Mouse (Mus musculus): ENCODE results near the gene Pygo2. TPM values are rescaled to one million over a fixed set of nuclear protein-coding genes. Genes with fewer than 3 reads are reported as not detected.
A peak's percentile ranks its signal among the peaks of the same experiment; 100 is the strongest.

Pygo2 gene
- polyA plus RNA-seq, 1 experiment from 2014 or later, result 45.5 TPM

GRCm38 (mm10) chr3:89384331-89385076, 45.5 kb upstream of the Pygo2 start:
- Histone ChIP-seq H3K27me3 (replicated peaks; ENCODE audit: control insufficient read depth, insufficient read depth, low read length) (no peaks in the 10 kb centered on the region), H3K4me3 (ENCODE audit: low read depth, low read length) (no peak overlapping the region), H3K36me3 (ENCODE audit: control insufficient read depth, insufficient read depth, low read length) (peaks cover 7% of the 10 kb centered on the region), H3K4me1 (replicated peaks; ENCODE audit: control insufficient read depth, insufficient read depth, low read length) (peaks cover 23% of the 10 kb centered on the region), H3K9ac (ENCODE audit: low read length) (no peak overlapping the region), H3K4me2 (ENCODE audit: low read length) (no peak overlapping the region; the same call in 1 of the 2 replicates), H3K27ac (ENCODE audit: low read depth) (no peak overlapping the region), H3K9me3 (ENCODE audit: control insufficient read depth, low read length) (no peaks in the 10 kb centered on the region)
- DNase-seq (ENCODE audit: low spot score) (no peak), ATAC-seq (replicated peaks; ENCODE audit: low FRiP score, low TSS enrichment, low read depth) (no peak)
- WGBS, result 72% methylated on average over 12 of the region's 12 CpGs

- peaks cover 2% of the 10 kb centered on the region; the same call in 1 of the 2 replicates for H3K36me3 ChIP-seq (ENCODE audit: control insufficient read depth, insufficient read depth, low read length)
- no peak for DNase-seq (ENCODE audit: low spot score)
- H3K9me3 ChIP-seq (ENCODE audit: control insufficient read depth, low read length), result no peaks in the 10 kb centered on the region
- no peak for ATAC-seq (replicated peaks; ENCODE audit: low FRiP score, low TSS enrichment, low read depth)
- 42% methylated on average over 11 of the region's 11 CpGs for WGBS
- no peak overlapping the region for H3K4me3 ChIP-seq (ENCODE audit: low read depth, low read length)
- H3K4me2 ChIP-seq (ENCODE audit: low read length), result peak overlapping the region; percentile 3; the same call in 1 of the 2 replicates
- no peaks in the 10 kb centered on the region for H3K27me3 ChIP-seq (replicated peaks; ENCODE audit: control insufficient read depth, insufficient read depth, low read length)
- H3K9ac ChIP-seq (ENCODE audit: low read length), result no peak overlapping the region
- H3K27ac ChIP-seq (ENCODE audit: low read depth), result no peak overlapping the region
- H3K4me1 ChIP-seq (replicated peaks; ENCODE audit: control insufficient read depth, insufficient read depth, low read length), result peaks cover 30% of the 10 kb centered on the region
These were observed 44.6 kb upstream of the Pygo2 start for GRCm38 (mm10) chr3:89385451-89385850.

- H3K27ac ChIP-seq (ENCODE audit: low read depth), result no peak overlapping the region
These were observed 43.3 kb upstream of the Pygo2 start for GRCm38 (mm10) chr3:89386438-89387420.

GRCm38 (mm10) chr3:89387632-89388031, 42.4 kb upstream of the Pygo2 start:
- 84% methylated on average over 11 of the region's 11 CpGs for WGBS
- DNase-seq (ENCODE audit: low spot score) (no peak), ATAC-seq (replicated peaks; ENCODE audit: low FRiP score, low TSS enrichment, low read depth) (no peak)
- peaks cover 40% of the 10 kb centered on the region for H3K4me1 ChIP-seq (replicated peaks; ENCODE audit: control insufficient read depth, insufficient read depth, low read length)
- H3K4me2 ChIP-seq (ENCODE audit: low read length), result peak overlapping the region; percentile 23; the same call in 1 of the 2 replicates
- H3K27ac ChIP-seq (ENCODE audit: low read depth), result no peak overlapping the region
- no peaks in the 10 kb centered on the region for H3K36me3 ChIP-seq (ENCODE audit: control insufficient read depth, insufficient read depth, low read length)
- H3K27me3 ChIP-seq (replicated peaks; ENCODE audit: control insufficient read depth, insufficient read depth, low read length), result no peaks in the 10 kb centered on the region
- H3K4me3 ChIP-seq (ENCODE audit: low read depth, low read length), result no peak overlapping the region
- H3K9me3 ChIP-seq (ENCODE audit: control insufficient read depth, low read length), result no peaks in the 10 kb centered on the region
- no peak overlapping the region for H3K9ac ChIP-seq (ENCODE audit: low read length)

More at GRCm38 (mm10) chr3:89386438-89387420, 43.3 kb upstream of the Pygo2 start:
- H3K9me3 ChIP-seq (ENCODE audit: control insufficient read depth, low read length), result no peaks in the 10 kb centered on the region
- H3K27me3 ChIP-seq (replicated peaks; ENCODE audit: control insufficient read depth, insufficient read depth, low read length), result no peaks in the 10 kb centered on the region
- H3K4me2 ChIP-seq (ENCODE audit: low read length), result peak overlapping the region; percentile 23; the same call in 1 of the 2 replicates
- H3K4me3 ChIP-seq (ENCODE audit: low read depth, low read length), result no peak overlapping the region
- H3K9ac ChIP-seq (ENCODE audit: low read length), result no peak overlapping the region
- DNase-seq (ENCODE audit: low spot score), result no peak
- H3K36me3 ChIP-seq (ENCODE audit: control insufficient read depth, insufficient read depth, low read length), result no peaks in the 10 kb centered on the region
- WGBS, result 62% methylated on average over 17 of the region's 17 CpGs
- no peak for ATAC-seq (replicated peaks; ENCODE audit: low FRiP score, low TSS enrichment, low read depth)
- H3K4me1 ChIP-seq (replicated peaks; ENCODE audit: control insufficient read depth, insufficient read depth, low read length), result peaks cover 38% of the 10 kb centered on the region

GRCm38 (mm10) chr3:89388134-89388881, 41.7 kb upstream of the Pygo2 start:
- H3K4me1 ChIP-seq (replicated peaks; ENCODE audit: control insufficient read depth, insufficient read depth, low read length), result peaks cover 40% of the 10 kb centered on the region
- H3K4me3 ChIP-seq (ENCODE audit: low read depth, low read length), result no peak overlapping the region

GRCm38 (mm10) chr3:89388901-89389740, 40.9 kb upstream of the Pygo2 start:
- no peaks in the 10 kb centered on the region for H3K36me3 ChIP-seq (ENCODE audit: control insufficient read depth, insufficient read depth, low read length)
- WGBS, result 52% methylated on average over 6 of the region's 6 CpGs
- no peak for ATAC-seq (replicated peaks; ENCODE audit: low FRiP score, low TSS enrichment, low read depth)
- no peak for DNase-seq (ENCODE audit: low spot score)
- no peak overlapping the region for H3K4me3 ChIP-seq (ENCODE audit: low read depth, low read length)
- no peak overlapping the region for H3K9ac ChIP-seq (ENCODE audit: low read length)
- no peaks in the 10 kb centered on the region for H3K9me3 ChIP-seq (ENCODE audit: control insufficient read depth, low read length)
- H3K27me3 ChIP-seq (replicated peaks; ENCODE audit: control insufficient read depth, insufficient read depth, low read length), result no peaks in the 10 kb centered on the region
- peaks cover 40% of the 10 kb centered on the region for H3K4me1 ChIP-seq (replicated peaks; ENCODE audit: control insufficient read depth, insufficient read depth, low read length)
- no peak overlapping the region for H3K4me2 ChIP-seq (ENCODE audit: low read length)
- H3K27ac ChIP-seq (ENCODE audit: low read depth), result no peak overlapping the region; the same call in 1 of the 2 replicates

More at GRCm38 (mm10) chr3:89388134-89388881, 41.7 kb upstream of the Pygo2 start:
- H3K4me2 ChIP-seq (ENCODE audit: low read length), result 0 out of 2 replicates have a peak overlapping the region, but pooled peaks have one; percentile 23
- ATAC-seq (replicated peaks; ENCODE audit: low FRiP score, low TSS enrichment, low read depth) (peak; percentile 29), DNase-seq (ENCODE audit: low spot score) (peak; percentile 65)
- H3K9me3 ChIP-seq (ENCODE audit: control insufficient read depth, low read length), result no peaks in the 10 kb centered on the region
- no peaks in the 10 kb centered on the region for H3K27me3 ChIP-seq (replicated peaks; ENCODE audit: control insufficient read depth, insufficient read depth, low read length)
- WGBS, result 67% methylated on average over 11 of the region's 11 CpGs
- H3K27ac ChIP-seq (ENCODE audit: low read depth), result peak overlapping the region; percentile 51; the same call in 1 of the 2 replicates
- no peak overlapping the region for H3K9ac ChIP-seq (ENCODE audit: low read length)
- no peaks in the 10 kb centered on the region for H3K36me3 ChIP-seq (ENCODE audit: control insufficient read depth, insufficient read depth, low read length)

GRCm38 (mm10) chr3:89390111-89390515, 39.9 kb upstream of the Pygo2 start:
- Histone ChIP-seq H3K36me3 (ENCODE audit: control insufficient read depth, insufficient read depth, low read length) (no peaks in the 10 kb centered on the region), H3K27me3 (replicated peaks; ENCODE audit: control insufficient read depth, insufficient read depth, low read length) (no peaks in the 10 kb centered on the region), H3K9ac (ENCODE audit: low read length) (no peak overlapping the region), H3K4me3 (ENCODE audit: low read depth, low read length) (no peak overlapping the region), H3K4me2 (ENCODE audit: low read length) (peak overlapping the region; percentile 99), H3K4me1 (replicated peaks; ENCODE audit: control insufficient read depth, insufficient read depth, low read length) (peaks cover 35% of the 10 kb centered on the region), H3K27ac (ENCODE audit: low read depth) (peak overlapping the region; percentile 2; the same call in 1 of the 2 replicates), H3K9me3 (ENCODE audit: control insufficient read depth, low read length) (no peaks in the 10 kb centered on the region)
- WGBS, result 37% methylated on average over 5 of the region's 5 CpGs
- ATAC-seq (replicated peaks; ENCODE audit: low FRiP score, low TSS enrichment, low read depth), result no peak
- DNase-seq (ENCODE audit: low spot score), result no peak

Data from intestine, embryonic 14.5 days (tissue).